Mouse (Mus musculus): ENCODE measurements around the gene Ube2a. TPM values are rescaled to one million over a fixed set of nuclear protein-coding genes. Genes with fewer than 3 reads are reported as not detected.

Ube2a gene
- 45.9 and 53.4 TPM in 2 replicates for polyA plus RNA-seq (2012; rRNA removed)

DNA sequence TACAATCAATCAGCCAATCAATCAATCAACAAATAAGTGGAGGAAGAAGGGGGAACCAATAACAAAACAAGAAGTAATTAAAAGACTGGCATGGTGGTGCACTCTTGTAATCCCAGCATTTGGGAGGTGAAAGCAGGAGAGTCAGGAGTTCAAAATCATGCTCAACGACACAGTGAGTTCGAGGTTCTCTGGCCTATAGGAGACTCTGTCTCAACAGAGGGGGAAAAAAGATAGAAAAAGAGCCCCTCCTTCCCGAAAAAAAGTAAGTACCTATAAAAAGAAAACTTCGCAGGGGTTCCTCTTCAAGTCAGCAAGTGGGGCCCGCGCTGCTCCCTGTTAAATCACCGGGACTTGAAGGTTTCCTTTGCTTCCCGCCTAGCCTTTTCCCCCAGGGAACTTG is at the start of gene Ube2a, which contains the start of gene C330007P06Rik:
Gene Ube2a (plus strand): TSS at position 136 of the 400 bp plus-strand sequence.
Gene C330007P06Rik (minus strand): TSS at position 347 of the 400 bp plus-strand sequence.
- 1% methylated on average over 8 of the region's 8 CpGs for WGBS
- Histone ChIP-seq H3K4me1 (replicated peaks; ENCODE audit: control insufficient read depth, insufficient read depth, low read length) (no peaks in the 10 kb centered on the region; the same call in 1 of the 2 replicates), H3K36me3 (ENCODE audit: control insufficient read depth, insufficient read depth, low read length) (no peaks in the 10 kb centered on the region), H3K27me3 (ENCODE audit: control insufficient read depth, insufficient read depth, low read length) (no peaks in the 10 kb centered on the region), H3K27ac (ENCODE audit: control insufficient read depth, insufficient read depth, low read length) (peak within 1 kb of the TSS; percentile 27; the same call in 1 of the 2 replicates), H3K4me3 (ENCODE audit: control insufficient read depth, insufficient read depth, low read length) (peak within 1 kb of the TSS; percentile 89)
- no peak for DNase-seq
- TF ChIP-seq POLR2A (IDR thresholded peaks at IDR 0.05; ENCODE audit: control insufficient read depth, extremely low read depth, insufficient read depth, low read length, poor library complexity), result no peak
- TF ChIP-seq CTCF (IDR thresholded peaks at IDR 0.05; ENCODE audit: borderline replicate concordance, control insufficient read depth, extremely low read depth, insufficient read depth, low read length, poor library complexity), result no peak

DNA sequence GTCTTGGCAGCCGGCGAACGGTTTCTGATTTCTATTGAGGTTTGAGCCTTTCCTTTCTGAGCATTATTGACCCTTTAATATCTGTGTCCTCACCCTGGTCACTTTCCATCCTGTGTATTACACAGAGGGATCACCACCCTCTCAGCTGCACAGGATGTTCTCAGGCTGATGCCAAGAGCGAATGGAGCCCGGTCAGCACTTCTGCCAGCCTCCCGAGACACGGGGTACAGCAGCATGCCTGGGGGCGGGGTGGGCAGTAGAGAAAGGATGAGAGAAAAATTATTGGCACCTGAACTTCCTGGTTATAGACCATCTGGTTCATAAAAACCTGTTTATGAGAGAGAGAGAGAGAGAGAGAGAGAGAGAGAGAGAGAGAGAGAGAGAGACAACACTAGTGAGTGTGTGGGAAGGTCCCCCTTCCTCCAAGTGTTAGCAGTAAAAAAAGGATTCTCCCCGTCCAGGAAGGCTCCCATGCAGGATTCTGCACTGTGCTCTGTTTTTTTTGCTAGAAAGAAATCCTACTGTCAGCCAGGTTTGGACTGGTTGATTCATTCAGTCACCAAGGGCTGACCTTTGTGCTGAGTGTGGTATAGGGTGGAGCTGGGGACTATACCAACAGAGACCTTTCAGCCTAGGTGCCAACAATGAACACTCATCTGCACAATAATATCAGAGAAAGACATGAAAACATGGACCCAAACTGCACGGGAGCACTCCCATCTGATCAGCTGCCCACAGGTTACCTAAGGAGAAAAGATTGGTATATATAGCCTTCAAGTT is 49.6 kb upstream of the Ube2a start:
- Histone ChIP-seq H3K4me3 (ENCODE audit: control insufficient read depth, insufficient read depth, low read length) (no peak overlapping the region), H3K4me1 (replicated peaks; ENCODE audit: control insufficient read depth, insufficient read depth, low read length) (no peaks in the 10 kb centered on the region), H3K27me3 (ENCODE audit: control insufficient read depth, insufficient read depth, low read length) (no peaks in the 10 kb centered on the region), H3K27ac (ENCODE audit: control insufficient read depth, insufficient read depth, low read length) (no peak overlapping the region), H3K36me3 (ENCODE audit: control insufficient read depth, insufficient read depth, low read length) (no peaks in the 10 kb centered on the region)
- no peak for DNase-seq
- no peak for TF ChIP-seq POLR2A (IDR thresholded peaks at IDR 0.05; ENCODE audit: control insufficient read depth, extremely low read depth, insufficient read depth, low read length, poor library complexity)
- TF ChIP-seq CTCF (IDR thresholded peaks at IDR 0.05; ENCODE audit: borderline replicate concordance, control insufficient read depth, extremely low read depth, insufficient read depth, low read length, poor library complexity), result no peak
- 96% methylated on average over 10 of the region's 10 CpGs for WGBS

DNA sequence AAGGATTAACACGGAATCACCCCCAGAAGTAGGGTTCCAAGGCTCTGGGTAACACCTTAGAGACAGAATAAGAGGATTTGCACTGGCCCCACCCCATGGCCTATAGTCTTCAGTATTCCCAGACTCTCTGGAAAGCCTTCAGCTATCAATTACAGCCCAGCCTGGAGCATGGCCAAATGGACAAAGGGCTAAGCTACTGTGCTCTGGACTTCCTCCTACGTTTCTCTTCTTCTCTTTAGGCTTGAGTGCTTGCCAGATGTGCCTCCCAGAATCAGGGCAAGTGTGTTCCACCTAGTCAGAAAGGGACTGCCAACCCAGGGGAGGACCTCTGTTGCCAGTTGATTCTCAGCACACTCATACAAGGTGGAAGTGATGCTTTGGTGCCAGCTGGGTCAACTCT is 48.7 kb upstream of the Ube2a start:
- 82% methylated on average over 2 of the region's 2 CpGs for WGBS
- DNase-seq, result no peak
- no peaks in the 10 kb centered on the region for H3K27me3 ChIP-seq (ENCODE audit: control insufficient read depth, insufficient read depth, low read length)
- H3K4me3 ChIP-seq (ENCODE audit: control insufficient read depth, insufficient read depth, low read length), result no peak overlapping the region
- TF ChIP-seq CTCF (IDR thresholded peaks at IDR 0.05; ENCODE audit: borderline replicate concordance, control insufficient read depth, extremely low read depth, insufficient read depth, low read length, poor library complexity) (no peak), POLR2A (IDR thresholded peaks at IDR 0.05; ENCODE audit: control insufficient read depth, extremely low read depth, insufficient read depth, low read length, poor library complexity) (no peak)
- no peak overlapping the region for H3K27ac ChIP-seq (ENCODE audit: control insufficient read depth, insufficient read depth, low read length)
- H3K4me1 ChIP-seq (replicated peaks; ENCODE audit: control insufficient read depth, insufficient read depth, low read length), result no peaks in the 10 kb centered on the region
- no peaks in the 10 kb centered on the region for H3K36me3 ChIP-seq (ENCODE audit: control insufficient read depth, insufficient read depth, low read length)

DNA sequence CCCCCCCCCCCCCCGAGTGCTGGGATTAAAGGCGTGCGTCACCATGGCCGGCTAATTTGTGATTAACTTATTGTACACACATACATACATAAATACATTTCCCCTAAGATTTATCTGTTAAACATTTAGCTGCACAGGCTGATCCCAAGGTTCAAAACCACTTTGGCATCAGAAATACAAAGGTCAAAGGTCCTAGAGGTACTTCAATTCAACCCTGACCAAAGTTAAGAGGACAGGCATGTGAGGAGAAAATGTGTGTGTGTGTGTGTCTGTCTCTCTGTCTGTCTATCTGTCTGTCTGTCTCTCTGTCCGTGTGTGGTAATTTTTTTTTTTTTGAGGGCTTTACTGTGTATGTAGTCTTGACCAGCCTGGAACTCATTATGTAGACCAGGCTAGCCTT is 46.8 kb upstream of the Ube2a start:
- WGBS, result 100% methylated on average over 4 of the region's 5 CpGs
- no peaks in the 10 kb centered on the region for H3K27me3 ChIP-seq (ENCODE audit: control insufficient read depth, insufficient read depth, low read length)
- H3K27ac ChIP-seq (ENCODE audit: control insufficient read depth, insufficient read depth, low read length), result no peak overlapping the region
- H3K36me3 ChIP-seq (ENCODE audit: control insufficient read depth, insufficient read depth, low read length), result no peaks in the 10 kb centered on the region
- no peak overlapping the region for H3K4me3 ChIP-seq (ENCODE audit: control insufficient read depth, insufficient read depth, low read length)
- no peaks in the 10 kb centered on the region for H3K4me1 ChIP-seq (replicated peaks; ENCODE audit: control insufficient read depth, insufficient read depth, low read length)
- TF ChIP-seq CTCF (IDR thresholded peaks at IDR 0.05; ENCODE audit: borderline replicate concordance, control insufficient read depth, extremely low read depth, insufficient read depth, low read length, poor library complexity), result no peak
- no peak for TF ChIP-seq POLR2A (IDR thresholded peaks at IDR 0.05; ENCODE audit: control insufficient read depth, extremely low read depth, insufficient read depth, low read length, poor library complexity)
- DNase-seq, result no peak

DNA sequence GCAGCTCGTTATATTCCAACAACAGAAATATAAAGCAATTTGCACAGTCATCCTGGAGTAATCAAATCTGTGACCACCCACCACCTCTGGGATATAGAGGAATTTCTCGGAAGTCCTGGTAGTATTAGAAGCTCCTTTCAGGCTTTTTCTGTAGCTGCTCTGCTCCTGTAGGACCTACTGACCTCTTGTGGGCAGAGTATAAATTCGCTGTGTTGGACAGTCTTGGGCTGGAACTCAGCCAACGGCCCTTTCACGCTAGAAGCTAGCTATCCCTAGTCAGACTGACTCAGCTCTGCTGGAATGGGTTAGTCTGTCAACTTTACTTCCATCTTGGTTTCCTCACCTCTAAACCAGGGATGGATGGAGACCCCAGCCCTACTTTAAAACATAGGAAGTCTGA is 43.4 kb upstream of the Ube2a start:
- Histone ChIP-seq H3K4me1 (replicated peaks; ENCODE audit: control insufficient read depth, insufficient read depth, low read length) (no peaks in the 10 kb centered on the region; the same call in 1 of the 2 replicates), H3K27me3 (ENCODE audit: control insufficient read depth, insufficient read depth, low read length) (no peaks in the 10 kb centered on the region), H3K4me3 (ENCODE audit: control insufficient read depth, insufficient read depth, low read length) (no peak overlapping the region), H3K27ac (ENCODE audit: control insufficient read depth, insufficient read depth, low read length) (no peak overlapping the region), H3K36me3 (ENCODE audit: control insufficient read depth, insufficient read depth, low read length) (no peaks in the 10 kb centered on the region)
- no peak for DNase-seq
- no peak for TF ChIP-seq POLR2A (IDR thresholded peaks at IDR 0.05; ENCODE audit: control insufficient read depth, extremely low read depth, insufficient read depth, low read length, poor library complexity)
- TF ChIP-seq CTCF (IDR thresholded peaks at IDR 0.05; ENCODE audit: borderline replicate concordance, control insufficient read depth, extremely low read depth, insufficient read depth, low read length, poor library complexity), result no peak
- 81% methylated on average over 5 of the region's 5 CpGs for WGBS

DNA sequence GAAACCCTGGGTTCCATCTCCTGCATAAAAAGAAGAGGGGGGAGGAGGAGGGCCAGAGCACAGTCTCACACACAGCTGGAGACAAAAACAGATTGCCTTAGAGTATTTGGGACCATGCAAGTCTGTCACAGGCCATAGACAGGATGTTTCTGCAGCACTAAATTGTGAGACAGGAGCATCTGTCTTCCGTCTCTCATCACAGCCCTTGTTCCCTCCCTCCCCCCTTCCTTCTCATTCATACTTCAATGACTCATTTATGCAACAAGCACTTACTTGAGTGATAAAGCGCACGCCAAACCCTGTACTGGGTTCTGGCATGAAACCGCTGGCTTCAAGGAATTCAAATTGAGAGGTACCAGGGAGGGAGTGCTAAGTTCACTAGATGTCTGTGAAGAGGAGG is 42.1 kb upstream of the Ube2a start:
- 86% methylated on average over 4 of the region's 4 CpGs for WGBS
- H3K4me1 ChIP-seq (replicated peaks; ENCODE audit: control insufficient read depth, insufficient read depth, low read length), result no peaks in the 10 kb centered on the region; the same call in 1 of the 2 replicates
- H3K4me3 ChIP-seq (ENCODE audit: control insufficient read depth, insufficient read depth, low read length), result no peak overlapping the region
- H3K27me3 ChIP-seq (ENCODE audit: control insufficient read depth, insufficient read depth, low read length), result no peaks in the 10 kb centered on the region
- TF ChIP-seq CTCF (IDR thresholded peaks at IDR 0.05; ENCODE audit: borderline replicate concordance, control insufficient read depth, extremely low read depth, insufficient read depth, low read length, poor library complexity), result no peak
- DNase-seq, result no peak
- H3K27ac ChIP-seq (ENCODE audit: control insufficient read depth, insufficient read depth, low read length), result no peak overlapping the region
- H3K36me3 ChIP-seq (ENCODE audit: control insufficient read depth, insufficient read depth, low read length), result no peaks in the 10 kb centered on the region

All from thymus, adult 2 months (tissue).